16 mouse cellular contexts compared by ENCODE assay signal in genomic region chr16:40697253-40697652, GRCm38 (mm10).
"Had no signal": no experiment of that assay in that cellular context is flagged by ENCODE, and none has a peak within 500 bp of the region (broad histone marks: within the 10 kb centered on the region; RNA-seq: fewer than 3 reads in every experiment).

No protein-coding gene starts in this region.

- H3K4me1 ChIP-seq: megakaryocyte, embryonic 14.5 days; midbrain, embryonic 15.5 days; neural tube, embryonic 12.5 days; stomach, embryonic 15.5 days had no signal

- H3K9me3 ChIP-seq: megakaryocyte, embryonic 14.5 days; midbrain, embryonic 13.5 days; midbrain, embryonic 15.5 days; neural tube, embryonic 12.5 days; stomach, embryonic 15.5 days had no signal

- H3K4me2 ChIP-seq: midbrain, embryonic 11.5 days; midbrain, embryonic 13.5 days; midbrain, embryonic 15.5 days; neural tube, embryonic 12.5 days; stomach, embryonic 15.5 days had no signal

- H3K27me3 ChIP-seq: megakaryocyte, embryonic 14.5 days; midbrain, embryonic 13.5 days; midbrain, embryonic 15.5 days; neural tube, embryonic 12.5 days; stomach, embryonic 15.5 days had no signal

- DNase-seq: liver, postnatal 0 days; lung, adult 2 months; lung, postnatal 10 days; lung, postnatal 36 days; right cerebral cortex, postnatal 14 days; thymus, adult 2 months; thymus, postnatal 25 days; thymus, postnatal 4 days had no signal

- H3K27ac ChIP-seq: macrophage; midbrain, embryonic 13.5 days; midbrain, embryonic 15.5 days; neural tube, embryonic 12.5 days; stomach, embryonic 15.5 days; stomach, postnatal 0 days had no signal

- H3K9ac ChIP-seq: liver, postnatal 0 days; midbrain, embryonic 13.5 days; midbrain, embryonic 15.5 days; neural tube, embryonic 12.5 days; stomach, embryonic 15.5 days had no signal

- ATAC-seq: liver, postnatal 0 days; midbrain, embryonic 13.5 days; midbrain, embryonic 15.5 days had no signal

- H3K36me3 ChIP-seq: midbrain, embryonic 13.5 days; midbrain, embryonic 15.5 days; neural tube, embryonic 12.5 days; stomach, embryonic 15.5 days had no signal

- H3K4me3 ChIP-seq: megakaryocyte, embryonic 14.5 days; midbrain, embryonic 13.5 days; midbrain, embryonic 15.5 days; neural tube, embryonic 12.5 days; stomach, embryonic 15.5 days had no signal
